Mouse (Mus musculus): ENCODE data around the gene Vps13c.

Vps13c gene

GRCm38 (mm10) chr9:67831359-67832045 is 8.7 kb upstream of the Vps13c start:
- peak; percentile 57 for DNase-seq (ENCODE audit: low read depth, low spot score)

GRCm38 (mm10) chr9:67832046-67832605 is 8.1 kb upstream of the Vps13c start, which contains the start of gene C2cd4a:
C2cd4a (minus strand) TSS chr9:67832330.
- no peak for DNase-seq (ENCODE audit: low read depth, low spot score)

GRCm38 (mm10) chr9:67834535-67834934 is 5.7 kb upstream of the Vps13c start:
- DNase-seq (ENCODE audit: low read depth, low spot score): no peak

- DNase-seq (ENCODE audit: low read depth, low spot score): no peak
Observed at GRCm38 (mm10) chr9:67837311-67837710, 2.9 kb upstream of the Vps13c start.

GRCm38 (mm10) chr9:67842797-67843196 is 2.6 kb downstream of the Vps13c start:
- no peak for DNase-seq (ENCODE audit: low read depth, low spot score)

GRCm38 (mm10) chr9:67845012-67845411 is 4.8 kb downstream of the Vps13c start:
- DNase-seq (ENCODE audit: low read depth, low spot score): no peak

- peak; percentile 92 for DNase-seq (ENCODE audit: low read depth, low spot score)
Observed at GRCm38 (mm10) chr9:67845648-67846047, 5.5 kb downstream of the Vps13c start.

- no peak for DNase-seq (ENCODE audit: low read depth, low spot score)
Observed at GRCm38 (mm10) chr9:67846089-67846488, 5.9 kb downstream of the Vps13c start.

GRCm38 (mm10) chr9:67847606-67848005 is 7.4 kb downstream of the Vps13c start:
- peak; percentile 69 for DNase-seq (ENCODE audit: low read depth, low spot score)

- no peak for DNase-seq (ENCODE audit: low read depth, low spot score)
Observed at GRCm38 (mm10) chr9:67849397-67849796, 9.2 kb downstream of the Vps13c start.

- no peak for DNase-seq (ENCODE audit: low read depth, low spot score)
Observed at GRCm38 (mm10) chr9:67849846-67850245, 9.7 kb downstream of the Vps13c start.

GRCm38 (mm10) chr9:67851150-67851549 is 11.0 kb downstream of the Vps13c start:
- DNase-seq (ENCODE audit: low read depth, low spot score): peak; percentile 59

- DNase-seq (ENCODE audit: low read depth, low spot score): no peak
Observed at GRCm38 (mm10) chr9:67860273-67860672, 20.1 kb downstream of the Vps13c start.

- no peak for DNase-seq (ENCODE audit: low read depth, low spot score)
Observed at GRCm38 (mm10) chr9:67863332-67863731, 23.1 kb downstream of the Vps13c start.

- DNase-seq (ENCODE audit: low read depth, low spot score): no peak
Observed at GRCm38 (mm10) chr9:67864011-67864410, 23.8 kb downstream of the Vps13c start.

- DNase-seq (ENCODE audit: low read depth, low spot score): no peak
Observed at GRCm38 (mm10) chr9:67865411-67865810, 25.2 kb downstream of the Vps13c start.

- DNase-seq (ENCODE audit: low read depth, low spot score): no peak
Observed at GRCm38 (mm10) chr9:67867411-67867810, 27.2 kb downstream of the Vps13c start.

- peak; percentile 86 for DNase-seq (ENCODE audit: low read depth, low spot score)
Observed at GRCm38 (mm10) chr9:67869691-67870450, 29.7 kb downstream of the Vps13c start.

GRCm38 (mm10) chr9:67874522-67875222 is 34.5 kb downstream of the Vps13c start:
- DNase-seq (ENCODE audit: low read depth, low spot score): no peak

- peak; percentile 81 for DNase-seq (ENCODE audit: low read depth, low spot score)
Observed at GRCm38 (mm10) chr9:67875337-67875736, 35.1 kb downstream of the Vps13c start.

GRCm38 (mm10) chr9:67877081-67877718 is 37.0 kb downstream of the Vps13c start:
- no peak for DNase-seq (ENCODE audit: low read depth, low spot score)
